Mouse (Mus musculus) stomach, embryonic 14.5 days (tissue): ENCODE data around the gene Rragd. TPM values are rescaled to one million over a fixed set of nuclear protein-coding genes. Genes with fewer than 3 reads are reported as not detected.
"Not testable (repeated sequence)": the region's sequence is repeated elsewhere in the genome, so short reads cannot be mapped to it uniquely, and the experiment has no call there.

ENCODE experiments used
- ATAC-seq: fragments of 200-750 bp; cut with Nextera tagmentation; 2 replicates; pipeline ENCODE4 v1.8.0; 2017; ENCODE audit warnings: low read depth, moderate TSS enrichment; ENCODE audit not compliant: insufficient number of reproducible peaks, insufficient read depth, low FRiP score
- H3K27ac ChIP-seq: fragments of 300-500 bp; sonication (generic); 2 replicates; pipeline ENCODE4 v1.5.1; 2014; ENCODE audit warnings: mild to moderate bottlenecking, low read length, moderate library complexity, mixed read lengths
- H3K27me3 ChIP-seq: fragments of 300-500 bp; sonication (generic); 2 replicates; pipeline ENCODE4 v1.6.1; 2014; ENCODE audit warnings: low read length, control low read depth, mixed read lengths; ENCODE audit not compliant: control insufficient read depth, insufficient read depth
- H3K36me3 ChIP-seq: fragments of 300-500 bp; sonication (generic); 2 replicates; pipeline ENCODE4 v1.6.1; 2014; ENCODE audit warnings: mild to moderate bottlenecking, control low read depth, low read length, moderate library complexity, mixed read lengths; ENCODE audit not compliant: control insufficient read depth, insufficient read depth
- H3K4me1 ChIP-seq: fragments of 300-500 bp; sonication (generic); 2 replicates; pipeline ENCODE4 v1.6.1; 2014; ENCODE audit warnings: low read length, control low read depth, mixed read lengths; ENCODE audit not compliant: control insufficient read depth, insufficient read depth
- H3K4me2 ChIP-seq: fragments of 300-500 bp; sonication (generic); replicated peaks from 2 replicates; pipeline ENCODE4 v1.6.1; 2014; ENCODE audit warnings: low read depth, low read length, control low read depth
- H3K4me3 ChIP-seq: fragments of 300-500 bp; sonication (generic); 2 replicates; pipeline ENCODE4 v1.5.1; 2014; ENCODE audit warnings: low read depth, low read length, control low read depth
- H3K9ac ChIP-seq: fragments of 300-500 bp; sonication (generic); replicated peaks from 2 replicates; pipeline ENCODE4 v1.6.1; 2014; ENCODE audit warnings: low read depth, mild to moderate bottlenecking, control low read depth, low read length, moderate library complexity, mixed read lengths
- H3K9me3 ChIP-seq: fragments of 300-500 bp; sonication (generic); 2 replicates; pipeline ENCODE4 v1.6.1; 2016; ENCODE audit warnings: low read depth, low read length, control low read depth; ENCODE audit not compliant: control insufficient read depth
- WGBS: fragments of 180-500 bp; shearing (Covaris S2); extraction: QIAGEN DNeasy Blood & Tissue Kit; methylation state at CpG from one replicate; pipeline ENCODE4 v1.1.7; 2014; 5-methylcytosine and 5-hydroxymethylcytosine counted together
- polyA plus RNA-seq: library from polyadenylated mRNA; unstranded; fragments of >200 nt; fragmentation: Nextera tagmentation; extraction: Ambion mirVana; gene quantifications from 2 replicates; pipeline ENCODE4 v1.2.1, GENCODE M21; 2014

Rragd gene
- polyA plus RNA-seq, 1 experiment from 2014 or later: 7.1 TPM

GRCm38 (mm10) chr4:32994168-32994567 is 11.3 kb downstream of the Rragd start:
- Histone ChIP-seq H3K9me3 (no peaks in the 10 kb centered on the region), H3K36me3 (no peaks in the 10 kb centered on the region), H3K4me1 (no peaks in the 10 kb centered on the region), H3K4me2 (no peak overlapping the region), H3K9ac (no peak overlapping the region), H3K4me3 (no peak overlapping the region), H3K27me3 (no peaks in the 10 kb centered on the region), H3K27ac (no peak overlapping the region)
- 72% methylated on average over 3 of the region's 3 CpGs for WGBS
- ATAC-seq: no peak

- Histone ChIP-seq H3K4me3 (no peak overlapping the region), H3K4me2 (no peak overlapping the region), H3K36me3 (no peaks in the 10 kb centered on the region), H3K27ac (no peak overlapping the region), H3K27me3 (no peaks in the 10 kb centered on the region), H3K9ac (no peak overlapping the region), H3K9me3 (no peaks in the 10 kb centered on the region), H3K4me1 (no peaks in the 10 kb centered on the region)
- 92% methylated on average over 5 of the region's 5 CpGs for WGBS
- ATAC-seq: no peak
These were observed 13.2 kb downstream of the Rragd start for GRCm38 (mm10) chr4:32996083-32996482.

- no peaks in the 10 kb centered on the region for H3K27me3 ChIP-seq
- H3K36me3 ChIP-seq: no peaks in the 10 kb centered on the region
- no peak overlapping the region for H3K4me3 ChIP-seq
- no peak overlapping the region for H3K27ac ChIP-seq
- no peak overlapping the region for H3K4me2 ChIP-seq
- WGBS: 78% methylated on average over 5 of the region's 5 CpGs
- H3K9ac ChIP-seq: no peak overlapping the region
- ATAC-seq: no peak
- H3K9me3 ChIP-seq: no peaks in the 10 kb centered on the region
- H3K4me1 ChIP-seq: no peaks in the 10 kb centered on the region
These were observed 14.7 kb downstream of the Rragd start for GRCm38 (mm10) chr4:32997571-32997970.

GRCm38 (mm10) chr4:32998996-32999395 is 16.2 kb downstream of the Rragd start:
- no peak for ATAC-seq
- H3K4me3 ChIP-seq: no peak overlapping the region
- H3K9me3 ChIP-seq: no peaks in the 10 kb centered on the region
- H3K36me3 ChIP-seq: no peaks in the 10 kb centered on the region
- no peaks in the 10 kb centered on the region for H3K4me1 ChIP-seq
- no peak overlapping the region for H3K4me2 ChIP-seq
- H3K9ac ChIP-seq: no peak overlapping the region
- WGBS: 95% methylated on average over 8 of the region's 8 CpGs
- H3K27ac ChIP-seq: no peak overlapping the region
- no peaks in the 10 kb centered on the region for H3K27me3 ChIP-seq

DNA sequence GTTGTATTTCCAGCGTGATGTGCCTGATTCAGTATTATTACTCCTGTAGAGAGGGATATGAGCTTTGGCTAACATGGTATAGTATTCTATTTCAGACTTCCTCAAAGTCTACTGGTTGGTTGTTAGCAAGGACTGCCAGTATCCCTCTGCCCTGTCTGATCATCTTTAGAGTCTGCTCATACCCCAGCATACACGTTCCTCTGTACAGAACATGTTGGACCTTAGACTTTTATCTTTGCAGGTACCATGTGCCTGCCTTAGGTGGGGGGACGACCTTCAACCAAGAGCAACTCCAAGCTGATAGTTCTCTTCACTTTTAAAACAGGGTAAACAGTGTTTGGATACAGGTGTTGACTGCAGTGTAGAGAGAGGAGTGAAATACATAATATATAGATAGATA is 19.2 kb downstream of the Rragd start:
- Histone ChIP-seq H3K9ac (no peak overlapping the region), H3K4me3 (no peak overlapping the region), H3K27me3 (no peaks in the 10 kb centered on the region), H3K4me2 (no peak overlapping the region), H3K9me3 (no peaks in the 10 kb centered on the region), H3K27ac (no peak overlapping the region), H3K4me1 (no peaks in the 10 kb centered on the region), H3K36me3 (no peaks in the 10 kb centered on the region)
- no peak for ATAC-seq
- WGBS: 74% methylated on average over 3 of the region's 3 CpGs

- H3K4me1 ChIP-seq: not testable (repeated sequence)
- WGBS: 87% methylated on average over 10 of the region's 10 CpGs
These were observed 23.0 kb downstream of the Rragd start for GRCm38 (mm10) chr4:33005595-33006470.

DNA sequence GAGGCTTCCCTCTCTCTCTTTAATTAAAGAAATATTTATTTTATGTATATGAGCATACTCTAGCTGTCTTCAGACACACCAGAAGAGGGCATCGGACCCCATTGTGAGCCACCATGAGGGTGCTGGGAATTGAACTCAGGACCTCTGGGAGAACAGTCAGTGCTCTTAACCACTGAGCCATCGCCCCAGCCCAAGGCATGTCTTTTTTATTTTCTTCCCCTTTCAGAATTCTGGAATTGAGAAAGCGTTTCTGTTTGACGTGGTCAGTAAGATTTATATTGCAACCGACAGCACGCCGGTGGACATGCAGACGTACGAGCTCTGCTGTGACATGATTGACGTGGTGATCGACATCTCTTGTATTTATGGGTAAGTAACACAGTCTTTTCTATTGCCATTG is 24.0 kb downstream of the Rragd start:
- Histone ChIP-seq H3K4me3 (no peak overlapping the region), H3K9me3 (no peaks in the 10 kb centered on the region), H3K27me3 (no peaks in the 10 kb centered on the region), H3K4me2 (no peak overlapping the region), H3K4me1 (no peaks in the 10 kb centered on the region), H3K9ac (no peak overlapping the region), H3K36me3 (no peaks in the 10 kb centered on the region), H3K27ac (no peak overlapping the region)
- WGBS: 85% methylated on average over 11 of the region's 11 CpGs
- no peak for ATAC-seq

More at GRCm38 (mm10) chr4:33005595-33006470, 23.0 kb downstream of the Rragd start:
- H3K4me2 ChIP-seq, H3K9me3 ChIP-seq, H3K4me3 ChIP-seq, H3K9ac ChIP-seq, H3K27me3 ChIP-seq, ATAC-seq, H3K36me3 ChIP-seq, H3K27ac ChIP-seq: not testable (repeated sequence)

- Histone ChIP-seq H3K9me3 (no peaks in the 10 kb centered on the region), H3K9ac (no peak overlapping the region), H3K4me3 (no peak overlapping the region), H3K4me2 (no peak overlapping the region), H3K27me3 (no peaks in the 10 kb centered on the region), H3K4me1 (no peaks in the 10 kb centered on the region), H3K36me3 (no peaks in the 10 kb centered on the region), H3K27ac (no peak overlapping the region)
- 66% methylated on average over 9 of the region's 9 CpGs for WGBS
- ATAC-seq: no peak
These were observed 24.8 kb downstream of the Rragd start for GRCm38 (mm10) chr4:33007443-33008217.
